Mouse (Mus musculus): ENCODE measurements around the gene Gpr37l1.
"Not testable (repeated sequence)": the region's sequence is repeated elsewhere in the genome, so short reads cannot be mapped to it uniquely, and the experiment has no call there.

The Gpr37l1 gene

DNA sequence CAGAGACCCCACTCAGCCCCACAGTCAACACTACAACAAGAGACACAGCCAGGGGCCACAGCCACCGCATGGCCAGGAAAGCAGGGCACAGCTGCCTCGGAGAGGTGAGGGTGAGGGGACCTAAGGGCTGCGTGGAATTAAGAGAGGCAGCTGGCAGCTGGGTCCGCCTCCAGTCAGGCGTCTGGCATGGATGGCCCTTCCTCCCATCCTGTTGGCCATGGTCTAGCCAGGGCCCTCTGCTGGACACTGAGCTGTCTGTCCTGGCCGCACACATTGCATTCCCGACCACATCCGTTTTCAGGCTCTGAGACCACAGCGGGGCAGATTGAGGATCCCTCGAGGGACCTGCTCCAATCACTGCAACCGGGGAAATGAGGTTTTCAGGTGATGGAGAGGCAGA, at the start of gene Gpr37l1:
Gene Gpr37l1 (minus strand): TSS at position 247 of the 400 bp plus-strand sequence.
- peak; percentile 32; the same call in 1 of the 2 replicates for ATAC-seq (ENCODE audit: low TSS enrichment)

DNA sequence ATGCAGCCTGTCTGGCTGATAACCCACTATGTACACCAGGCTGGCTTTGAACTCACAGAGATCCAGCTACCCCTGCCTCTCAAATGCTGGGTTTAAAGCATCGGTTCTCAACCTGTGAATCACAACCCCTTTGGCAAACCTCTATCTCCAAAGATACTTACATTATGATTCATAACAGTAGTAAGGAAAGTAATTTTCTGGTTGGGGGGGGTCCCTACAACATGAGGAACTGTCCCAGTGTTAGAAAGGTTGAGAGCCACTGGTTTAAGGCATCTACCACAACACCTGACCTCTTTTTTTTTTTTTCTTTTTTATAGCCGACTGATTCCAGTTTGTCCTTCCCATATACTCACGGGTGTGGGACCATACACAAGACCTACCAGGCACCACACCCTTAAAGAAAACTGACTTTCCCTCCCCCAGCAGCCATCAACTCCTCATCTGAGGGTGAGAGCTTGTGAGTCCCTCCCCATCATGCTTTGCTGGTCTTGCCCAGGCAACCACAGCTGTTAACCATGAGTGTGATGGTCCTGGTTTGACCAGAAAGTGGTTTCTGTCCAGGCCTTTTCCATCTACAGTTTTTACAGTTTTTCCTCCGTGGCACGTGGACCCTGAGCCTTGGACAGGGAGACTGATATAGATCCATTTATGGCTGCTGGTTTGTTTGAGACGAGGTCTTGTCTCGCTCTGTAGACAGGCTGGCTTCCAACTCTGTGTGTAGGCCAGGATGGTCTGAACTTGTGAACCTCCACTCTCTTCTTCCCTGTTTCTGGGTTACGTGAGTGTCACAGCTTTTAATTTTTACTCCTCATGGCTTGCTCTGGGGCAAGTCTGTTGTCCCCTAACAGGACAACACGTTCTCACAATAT, 46.5 kb upstream of the Gpr37l1 start:
- ATAC-seq (ENCODE audit: low TSS enrichment), result no peak

DNA sequence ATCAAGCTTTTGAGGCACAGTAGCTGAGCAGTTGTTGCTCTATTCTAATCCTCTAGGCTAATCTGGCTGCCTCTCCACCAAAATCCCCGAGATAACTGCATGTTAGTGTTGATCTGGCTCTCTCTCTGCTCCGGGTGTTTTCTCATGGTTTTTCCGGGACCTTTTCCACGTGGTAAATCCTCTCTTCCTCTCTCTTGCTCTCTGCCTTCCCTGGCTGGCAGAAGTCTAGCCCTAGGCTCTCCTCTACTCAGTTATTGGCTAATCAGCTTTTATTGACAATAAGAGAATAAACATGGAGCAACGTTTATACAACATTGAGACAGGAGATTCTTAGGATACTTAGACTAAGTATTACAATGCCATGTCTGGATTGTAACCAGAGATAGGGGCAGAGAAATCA, 42.9 kb upstream of the Gpr37l1 start:
- ATAC-seq (ENCODE audit: low TSS enrichment), result no peak

DNA sequence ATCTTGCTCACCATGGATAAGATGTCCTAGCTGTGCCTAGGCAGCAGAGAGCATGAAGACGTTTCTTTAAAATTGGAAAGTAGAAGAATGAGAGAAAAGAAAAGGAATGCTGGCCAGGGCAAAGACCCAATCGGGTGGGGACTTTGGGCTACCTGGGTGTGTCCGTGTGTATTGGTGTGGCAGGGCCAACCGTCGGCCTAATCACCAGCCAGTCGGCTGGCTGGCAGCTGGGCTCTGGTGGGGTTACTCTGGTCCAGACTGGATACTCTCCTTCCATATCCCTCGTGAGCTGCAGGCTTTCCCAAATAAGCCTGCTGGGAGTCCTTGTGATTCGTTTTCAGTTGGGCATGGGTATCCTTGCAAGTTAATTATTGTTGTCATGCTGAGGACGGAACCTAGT, 41.2 kb upstream of the Gpr37l1 start:
- ATAC-seq (ENCODE audit: low TSS enrichment), result no peak

DNA sequence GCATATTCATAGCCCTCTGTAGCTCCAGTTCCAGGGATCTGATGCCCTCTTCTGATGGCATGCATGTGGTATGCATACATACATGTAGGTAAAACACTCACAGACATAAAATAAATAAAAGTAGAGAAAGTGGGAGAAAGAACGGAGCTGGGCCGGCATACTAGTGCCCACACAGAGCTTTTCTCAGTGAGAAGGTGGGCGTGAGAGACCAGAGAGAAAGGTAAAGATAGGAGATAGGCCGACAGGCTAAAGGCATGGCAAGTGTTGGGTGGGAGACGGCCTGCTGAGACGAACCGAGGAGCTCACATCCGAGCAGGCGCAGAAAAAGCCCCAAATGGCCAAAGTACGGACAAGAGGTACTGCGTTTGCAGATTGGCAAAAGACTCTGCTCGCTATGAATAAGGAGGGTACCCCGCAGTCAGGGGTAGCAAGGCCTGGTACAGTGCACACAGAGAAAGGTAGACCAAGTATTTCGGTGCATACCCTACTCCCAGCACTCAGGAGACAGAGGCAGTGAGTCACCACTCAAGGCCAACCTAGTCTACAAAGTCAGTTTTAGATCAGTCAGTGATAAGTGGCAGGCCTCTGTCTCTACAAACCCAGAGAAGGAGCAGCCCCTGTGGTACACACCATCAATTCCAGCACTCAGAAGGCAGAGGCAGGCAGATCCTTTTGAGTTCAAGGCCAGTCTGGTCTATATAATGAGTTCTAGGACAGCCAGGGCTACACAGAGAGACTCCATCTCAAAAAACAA, 39.3 kb upstream of the Gpr37l1 start:
- peak; percentile 70 for ATAC-seq (ENCODE audit: low TSS enrichment)

DNA sequence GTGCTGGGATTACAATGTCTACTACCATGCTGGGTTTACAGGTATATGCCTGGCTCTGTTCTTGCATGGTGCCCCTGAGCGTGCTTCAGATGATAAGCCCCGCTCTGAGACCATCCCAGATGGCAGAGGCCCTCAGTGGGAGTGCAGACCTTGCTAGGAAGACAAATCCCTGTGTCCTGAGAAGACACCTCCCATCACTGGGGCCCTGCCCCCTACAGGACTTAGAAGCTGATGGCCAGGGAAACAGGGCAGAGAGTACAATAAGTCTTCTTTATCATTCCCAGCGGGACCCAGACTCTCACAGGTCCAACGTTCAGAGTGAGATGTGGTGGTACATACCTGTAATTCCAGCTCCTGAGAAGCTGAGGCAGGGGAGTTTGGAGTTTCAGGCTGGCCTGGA, 37.8 kb upstream of the Gpr37l1 start:
- no peak for ATAC-seq (ENCODE audit: low TSS enrichment)

DNA sequence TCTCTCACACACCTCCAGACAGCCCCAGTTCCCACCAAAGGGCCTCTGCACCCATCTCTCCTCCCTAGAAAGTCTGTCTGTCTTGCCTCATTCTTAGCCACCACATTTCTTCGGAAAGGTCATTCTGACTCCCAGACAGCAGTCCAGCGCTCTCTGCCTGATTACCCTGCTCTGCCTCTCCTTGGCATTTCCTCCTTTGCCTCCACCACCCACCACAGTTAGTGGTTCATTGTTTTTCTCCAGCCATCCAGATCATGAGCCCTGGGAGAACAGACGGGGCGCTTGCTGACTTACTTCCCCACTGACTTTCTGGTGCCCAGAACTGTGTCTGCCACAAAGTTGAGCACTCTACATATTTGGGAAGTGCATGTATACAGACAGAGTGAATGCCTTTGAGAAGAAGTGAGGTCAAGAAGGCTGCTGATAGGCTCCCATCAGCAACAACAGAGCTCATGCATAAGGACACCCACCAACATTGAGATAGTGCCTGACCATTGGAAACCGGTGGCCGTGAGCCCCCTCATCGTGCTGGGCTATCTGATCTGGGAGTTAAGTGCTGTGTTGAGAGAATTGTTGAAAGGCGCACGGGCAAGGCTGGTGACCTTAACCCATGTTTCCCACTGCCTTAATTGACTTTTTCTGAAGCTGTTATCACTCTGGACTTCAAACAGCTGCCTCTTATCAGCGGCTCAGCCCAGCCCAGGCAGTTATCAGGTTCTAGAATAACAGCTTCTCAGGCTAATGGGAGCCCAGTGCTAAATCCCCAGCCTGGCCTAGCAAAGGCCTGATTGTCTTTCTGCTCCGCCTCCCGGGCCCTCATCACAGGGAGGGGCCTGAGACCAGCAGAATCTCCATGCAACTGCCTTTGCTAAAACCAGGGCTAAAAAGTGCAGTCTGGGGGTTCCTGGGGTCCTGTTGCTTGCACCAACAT, 37.0 kb upstream of the Gpr37l1 start:
- no peak for ATAC-seq (ENCODE audit: low TSS enrichment)

DNA sequence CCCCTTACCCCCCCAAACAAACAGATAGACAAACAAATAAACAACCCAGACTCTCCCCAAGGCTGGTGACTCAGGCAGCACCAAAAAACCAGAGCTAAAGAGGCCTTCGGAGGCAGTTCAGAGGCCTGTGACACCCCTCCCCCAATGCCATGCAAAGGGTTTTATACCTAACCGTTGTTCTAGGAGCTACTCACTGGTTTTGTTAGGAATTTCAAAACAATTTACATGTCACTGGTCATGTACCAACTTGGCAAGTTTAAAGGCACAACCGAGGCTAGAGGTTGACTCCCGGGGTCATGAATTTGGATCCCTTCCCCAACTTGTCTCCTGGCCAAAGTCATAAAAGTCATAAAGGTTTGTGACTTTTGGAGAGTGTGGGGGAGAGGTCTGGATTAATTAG, 32.9 kb upstream of the Gpr37l1 start:
- no peak for ATAC-seq (ENCODE audit: low TSS enrichment)

DNA sequence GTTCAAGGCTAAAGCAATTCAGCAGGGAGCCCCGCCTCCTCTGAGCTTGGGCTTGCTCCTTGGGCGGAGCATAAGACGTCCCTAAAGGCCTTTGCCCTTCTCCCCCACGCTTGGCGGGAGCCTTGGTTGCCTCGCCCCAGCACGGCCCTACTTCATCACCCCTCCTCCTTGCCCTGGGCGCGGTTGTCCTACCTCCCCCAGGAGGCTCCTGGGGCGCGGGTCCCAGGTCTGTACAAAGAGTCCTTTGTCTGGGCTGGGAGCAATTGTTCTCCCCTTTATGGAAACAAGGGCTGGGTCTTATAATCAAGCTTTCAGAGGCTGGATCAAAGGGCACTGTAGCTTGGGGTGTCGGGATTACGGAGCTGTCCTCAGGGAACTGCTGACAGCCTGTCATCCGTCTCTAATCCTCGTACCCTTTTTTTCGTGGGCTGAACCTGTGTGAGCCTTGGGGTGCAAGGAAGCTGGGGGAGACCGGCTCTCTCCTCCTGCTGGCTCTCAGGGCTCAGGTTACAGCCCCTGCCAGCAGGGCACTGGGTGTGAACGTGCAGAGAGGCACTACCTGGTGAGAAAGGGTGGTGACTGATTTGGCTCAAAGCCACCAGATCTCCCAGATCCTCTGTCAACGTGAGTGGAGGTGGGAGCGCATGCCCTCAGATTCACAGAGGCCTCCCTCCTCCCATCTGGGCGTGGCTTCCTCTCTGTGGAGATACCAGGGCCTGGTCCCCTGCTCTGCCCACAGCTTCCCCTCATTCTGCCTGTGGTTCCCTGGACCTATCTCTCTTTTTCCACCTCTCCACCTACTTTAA, 31.7 kb upstream of the Gpr37l1 start:
- no peak for ATAC-seq (ENCODE audit: low TSS enrichment)

DNA sequence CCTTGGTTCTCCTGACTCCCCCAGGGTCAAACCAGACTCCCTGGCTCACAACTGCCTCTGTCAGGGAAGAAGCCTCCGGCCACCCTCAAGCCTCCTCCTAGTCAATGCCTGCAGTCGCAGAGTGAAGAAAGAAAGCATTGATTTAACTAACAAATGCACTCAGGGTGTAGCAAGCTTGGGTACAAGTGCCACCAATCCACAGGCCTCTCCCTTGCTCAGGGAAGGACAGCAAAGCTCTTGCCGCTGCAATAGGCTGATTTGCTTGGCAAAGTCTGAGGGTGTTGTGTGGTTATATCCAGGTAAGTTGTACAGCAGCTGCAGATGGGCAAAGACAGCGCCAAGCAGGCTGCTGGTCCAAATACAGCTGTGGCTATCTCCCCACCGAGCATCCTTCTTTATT, 30.9 kb upstream of the Gpr37l1 start:
- ATAC-seq (ENCODE audit: low TSS enrichment), result no peak

DNA sequence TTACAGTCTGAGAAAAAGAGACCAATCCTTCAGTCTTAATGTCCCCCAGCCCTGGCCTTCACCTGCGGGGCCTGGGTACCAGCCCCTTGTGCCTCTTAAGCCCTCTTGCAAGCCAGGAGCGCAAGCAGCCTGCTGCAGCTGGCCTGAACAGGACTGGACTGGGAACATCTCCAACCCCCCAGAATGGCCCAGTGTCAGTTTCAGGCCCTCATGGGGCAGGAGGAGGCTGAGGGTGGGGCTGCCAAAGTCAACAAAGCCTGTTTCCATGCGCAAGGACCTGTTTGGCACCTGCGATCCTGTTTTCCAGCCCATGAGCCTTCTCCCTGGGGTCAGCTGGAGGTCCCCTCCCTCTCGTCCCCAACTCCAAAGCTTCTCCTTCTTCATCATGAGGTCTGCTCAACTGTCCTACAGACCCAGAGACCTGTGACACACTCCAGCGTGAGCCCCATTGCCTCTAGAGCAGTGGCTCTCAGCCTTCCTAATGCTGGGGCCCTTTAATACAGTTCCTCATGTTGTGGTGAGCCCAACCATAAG, 28.5 kb upstream of the Gpr37l1 start:
- ATAC-seq (ENCODE audit: low TSS enrichment), result no peak

DNA sequence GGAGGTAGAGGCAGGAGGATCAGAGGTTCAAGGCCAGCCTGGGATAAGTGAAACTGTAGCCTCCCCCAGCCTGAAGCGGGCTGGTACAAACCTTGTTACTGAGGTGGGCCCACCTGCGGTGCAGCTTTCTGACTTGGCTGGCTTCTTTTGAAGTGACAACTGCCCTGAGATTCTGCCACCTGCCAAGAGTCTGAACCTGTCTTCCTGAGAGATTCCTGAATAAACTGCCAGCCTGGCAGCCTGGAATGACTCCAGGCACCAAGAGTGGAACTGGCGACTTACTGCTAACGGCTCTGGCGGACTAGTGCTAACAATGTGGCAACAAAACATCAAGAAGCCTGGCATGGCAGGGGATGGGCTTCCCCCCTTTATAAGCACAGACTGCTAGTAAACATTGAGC, 26.9 kb upstream of the Gpr37l1 start:
- ATAC-seq (ENCODE audit: low TSS enrichment), result not testable (repeated sequence)

DNA sequence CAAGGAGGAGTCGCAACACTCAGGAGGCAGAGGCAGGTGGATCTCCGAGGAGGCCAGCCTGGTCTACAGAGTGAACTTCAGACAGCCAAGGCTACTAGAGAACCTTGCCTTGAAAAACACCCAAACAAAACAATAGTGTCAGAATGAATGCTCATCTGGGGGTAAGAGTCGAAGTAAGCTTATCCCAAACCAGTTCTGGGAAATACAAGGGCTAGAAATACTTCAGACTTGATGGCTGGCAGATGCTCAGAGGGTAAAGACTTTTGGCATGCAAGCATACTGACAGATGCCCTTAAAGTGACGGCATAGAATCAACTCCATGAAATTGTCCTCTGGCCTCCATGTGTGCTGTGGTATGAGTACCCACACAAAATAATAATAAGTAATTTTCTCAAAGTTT, 21.7 kb upstream of the Gpr37l1 start:
- no peak for ATAC-seq (ENCODE audit: low TSS enrichment)

DNA sequence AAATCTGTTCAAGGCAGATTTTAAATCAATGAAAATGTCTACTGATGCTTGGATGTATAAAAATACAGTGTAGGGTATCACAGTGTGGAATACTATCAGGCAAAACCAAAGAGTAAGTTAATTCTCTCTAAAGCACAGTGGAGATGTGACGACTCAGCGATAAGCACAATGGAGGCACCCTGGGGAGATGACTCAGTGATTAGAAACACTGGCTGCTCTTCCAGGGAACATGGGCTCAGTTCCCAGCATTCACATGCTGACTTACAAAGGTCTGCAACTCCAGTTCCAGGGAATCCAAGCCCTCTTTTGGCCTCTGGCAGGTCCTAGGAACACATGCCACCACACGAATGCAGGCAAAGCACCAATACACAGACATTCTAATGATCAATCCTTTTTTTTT, 20.7 kb upstream of the Gpr37l1 start:
- no peak for ATAC-seq (ENCODE audit: low TSS enrichment)

DNA sequence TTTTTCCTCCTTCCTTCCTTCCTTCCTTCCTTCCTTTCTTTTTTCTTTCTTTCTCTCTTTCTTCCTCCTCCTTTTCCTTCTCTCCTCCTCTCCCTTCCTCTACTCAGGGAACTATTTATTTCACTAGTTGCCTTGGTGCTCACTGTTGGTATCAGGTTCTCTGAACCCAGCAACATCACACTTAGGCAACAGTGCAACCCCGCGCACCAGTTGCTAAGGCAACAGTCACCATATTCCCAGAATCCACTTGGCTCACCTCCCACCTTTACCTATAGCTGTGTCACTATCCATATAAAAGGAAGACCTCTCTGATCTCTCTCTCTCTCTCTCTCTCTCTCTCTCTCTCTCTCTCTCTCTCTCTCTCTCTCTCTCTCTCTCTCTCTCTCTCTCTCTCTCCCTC, 19.5 kb upstream of the Gpr37l1 start:
- ATAC-seq (ENCODE audit: low TSS enrichment), result not testable (repeated sequence)

DNA sequence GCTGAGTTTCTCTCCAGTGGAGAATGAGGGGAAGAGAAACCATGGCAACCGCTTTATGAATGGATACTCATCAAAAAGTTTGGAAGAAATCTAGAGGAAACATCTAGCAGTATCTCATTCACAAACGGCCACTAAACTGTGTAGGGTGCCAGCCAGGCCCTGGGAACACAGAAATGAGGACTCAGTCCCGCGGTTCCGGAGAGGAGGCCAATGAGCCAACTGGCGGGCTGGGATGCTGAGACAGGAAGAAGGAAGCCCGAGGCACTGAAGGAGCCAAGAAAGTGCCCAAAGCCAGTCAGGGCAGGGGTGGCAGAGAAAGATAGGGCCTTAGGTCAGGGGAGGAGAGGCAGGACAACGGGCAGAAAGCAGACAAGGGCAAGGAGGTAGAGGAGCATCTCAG, 18.9 kb upstream of the Gpr37l1 start:
- 0 out of 2 replicates have a peak, but pooled peaks have one; percentile 20 for ATAC-seq (ENCODE audit: low TSS enrichment)

DNA sequence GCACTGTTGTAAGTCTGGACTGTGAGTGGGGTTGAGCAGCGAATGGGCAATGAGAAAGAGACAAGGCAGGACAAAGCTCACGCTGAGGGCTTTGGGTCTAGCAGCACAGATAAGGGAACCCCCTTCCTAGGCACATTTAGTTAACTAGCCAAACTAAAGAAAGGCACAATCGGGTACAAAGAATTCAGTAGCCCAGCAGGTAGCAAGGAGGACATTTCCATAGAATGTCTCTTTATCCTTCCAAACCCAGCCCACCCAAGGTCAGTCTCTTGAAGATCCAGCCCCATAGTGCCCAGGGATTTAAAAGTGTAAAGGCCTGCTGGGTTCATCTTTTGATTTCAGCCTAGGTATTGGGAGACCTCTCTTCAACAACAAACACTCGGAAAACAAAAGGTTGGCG, 18.5 kb upstream of the Gpr37l1 start:
- no peak for ATAC-seq (ENCODE audit: low TSS enrichment)

DNA sequence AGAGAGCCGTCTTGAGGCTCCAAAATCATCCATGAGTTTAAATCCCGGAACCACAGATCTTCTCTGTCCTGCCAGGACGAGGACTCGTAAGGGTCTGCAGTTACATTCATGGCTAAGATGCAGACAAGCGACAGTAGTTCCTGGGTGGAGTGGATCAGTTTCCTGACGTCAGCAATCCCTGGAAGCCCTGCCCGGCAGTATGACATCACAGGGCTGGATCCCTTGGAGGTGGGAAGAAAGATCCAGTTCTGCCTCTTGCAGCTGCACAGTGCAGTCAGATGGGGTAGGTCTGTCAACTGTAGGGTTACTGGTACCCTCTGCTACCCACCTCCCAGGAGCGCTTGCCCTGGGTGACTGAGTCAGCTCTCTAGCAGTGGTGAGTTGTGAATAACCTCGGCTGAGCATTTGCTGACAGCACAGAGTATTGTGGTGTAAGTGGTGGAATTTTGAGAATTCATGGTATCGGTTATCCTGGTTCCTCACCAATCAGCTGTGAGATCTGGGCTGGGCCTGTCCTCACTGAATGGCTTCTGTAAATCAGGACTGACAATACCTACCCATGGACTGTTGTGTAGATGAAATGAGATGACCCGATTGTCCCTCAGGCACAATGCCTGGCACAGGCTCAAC, 16.6 kb upstream of the Gpr37l1 start:
- no peak for ATAC-seq (ENCODE audit: low TSS enrichment)

DNA sequence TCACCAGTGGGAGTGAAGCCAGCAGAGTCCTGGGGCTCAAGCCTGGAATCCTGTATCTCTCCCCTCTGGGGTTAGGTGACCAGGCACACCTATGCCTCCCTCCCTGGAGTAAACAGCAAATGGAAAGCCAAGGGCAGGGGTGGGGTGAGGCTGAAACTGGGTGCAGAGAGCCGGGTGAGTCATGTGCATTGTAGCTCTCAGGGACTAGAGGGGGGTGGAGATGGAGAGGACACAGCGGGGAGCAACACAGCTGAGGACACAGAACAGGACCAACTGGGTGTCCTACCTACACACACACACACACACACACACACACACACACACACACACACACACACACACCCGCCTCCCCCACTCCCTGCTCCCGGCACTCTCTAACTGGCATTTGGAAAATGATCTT, 16.0 kb upstream of the Gpr37l1 start:
- no peak for ATAC-seq (ENCODE audit: low TSS enrichment)

DNA sequence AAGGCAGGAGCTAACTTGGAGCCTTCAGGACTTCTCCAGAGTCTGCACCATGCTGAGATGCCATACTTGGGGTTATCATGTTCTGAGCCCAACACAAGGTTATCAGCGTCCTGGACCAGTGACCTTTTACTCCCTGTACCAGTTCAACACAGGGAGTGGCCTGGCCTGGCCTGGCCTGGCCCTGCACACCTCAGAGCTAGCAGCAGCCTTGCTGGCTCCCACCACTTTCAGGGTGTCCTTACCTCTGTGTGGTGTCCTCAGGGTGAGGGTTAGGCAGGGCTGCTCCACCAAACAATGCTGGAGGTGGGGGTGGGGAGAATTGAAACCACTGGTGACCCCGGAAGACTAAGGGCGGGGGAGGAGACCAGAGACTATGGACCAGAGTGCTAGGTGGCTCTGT, 15.5 kb upstream of the Gpr37l1 start:
- no peak for ATAC-seq (ENCODE audit: low TSS enrichment)

Data from frontal cortex, adult (tissue).